Mouse (Mus musculus) hindbrain, embryonic 10.5 days (tissue): ENCODE data around the gene Exo5. TPM values are rescaled to one million over a fixed set of nuclear protein-coding genes. Genes with fewer than 3 reads are reported as not detected.

Experiments
- DNase-seq: peaks from one replicate; pipeline ENCODE4 v3.0.0-alpha.2; 2017; ENCODE audit warnings: low spot score
- H3K27ac ChIP-seq: fragments of 300-500 bp; sonication (generic); 2 replicates; pipeline ENCODE4 v1.5.1; 2016; ENCODE audit warnings: mild to moderate bottlenecking, moderate library complexity
- H3K27me3 ChIP-seq: fragments of 300-500 bp; sonication (generic); 2 replicates; pipeline ENCODE4 v1.6.1; 2016; ENCODE audit warnings: mild to moderate bottlenecking; ENCODE audit not compliant: poor library complexity, insufficient read depth, severe bottlenecking
- H3K36me3 ChIP-seq: fragments of 300-500 bp; sonication (generic); 2 replicates; pipeline ENCODE4 v1.6.1; 2016; ENCODE audit warnings: mild to moderate bottlenecking, moderate library complexity
- H3K4me1 ChIP-seq: fragments of 300-500 bp; sonication (generic); replicated peaks from 2 replicates; pipeline ENCODE4 v1.6.1; 2016; ENCODE audit warnings: mild to moderate bottlenecking
- H3K4me3 ChIP-seq: fragments of 300-500 bp; sonication (generic); 2 replicates; pipeline ENCODE4 v1.5.1; 2016; ENCODE audit warnings: mild to moderate bottlenecking, moderate library complexity
- H3K9me3 ChIP-seq: fragments of 300-500 bp; sonication (generic); 2 replicates; pipeline ENCODE4 v1.6.1; 2016; ENCODE audit warnings: mild to moderate bottlenecking, moderate library complexity
- WGBS: fragments of 180-500 bp; shearing (Covaris S2); methylation state at CpG from one replicate; pipeline ENCODE4 v1.1.7; 2016; 5-methylcytosine and 5-hydroxymethylcytosine counted together
- polyA plus RNA-seq: library from polyadenylated mRNA; unstranded; fragments of >200 nt; fragmentation: Nextera tagmentation; extraction: Ambion mirVana; gene quantifications from 2 replicates; pipeline ENCODE4 v1.2.1, GENCODE M21; 2016

The Exo5 gene
- polyA plus RNA-seq, 1 experiment from 2014 or later: 32.3 TPM

GRCm38 (mm10) chr4:120895226-120895625 lies 29.6 kb downstream of the Exo5 start:
- Histone ChIP-seq H3K4me3 (no peak overlapping the region), H3K27me3 (no peaks in the 10 kb centered on the region), H3K9me3 (no peaks in the 10 kb centered on the region), H3K36me3 (no peaks in the 10 kb centered on the region), H3K4me1 (peaks cover 41% of the 10 kb centered on the region), H3K27ac (no peak overlapping the region)
- 71% methylated on average over 7 of the region's 7 CpGs for WGBS
- no peak for DNase-seq

GRCm38 (mm10) chr4:120894584-120894983 lies 30.2 kb downstream of the Exo5 start:
- Histone ChIP-seq H3K36me3 (no peaks in the 10 kb centered on the region), H3K4me1 (peaks cover 41% of the 10 kb centered on the region), H3K9me3 (no peaks in the 10 kb centered on the region), H3K27me3 (no peaks in the 10 kb centered on the region), H3K4me3 (no peak overlapping the region), H3K27ac (no peak overlapping the region)
- 80% methylated on average over 11 of the region's 11 CpGs for WGBS
- no peak for DNase-seq

- peaks cover 49% of the 10 kb centered on the region for H3K4me1 ChIP-seq
- WGBS: 78% methylated on average over 11 of the region's 11 CpGs
- H3K27ac ChIP-seq: no peak overlapping the region
- H3K4me3 ChIP-seq: no peak overlapping the region
- H3K36me3 ChIP-seq: no peaks in the 10 kb centered on the region
- H3K27me3 ChIP-seq: no peaks in the 10 kb centered on the region
- no peak for DNase-seq
- no peaks in the 10 kb centered on the region for H3K9me3 ChIP-seq
Observed at GRCm38 (mm10) chr4:120893656-120894401, 31.0 kb downstream of the Exo5 start.

GRCm38 (mm10) chr4:120892516-120892915 lies 32.3 kb downstream of the Exo5 start:
- H3K9me3 ChIP-seq: no peaks in the 10 kb centered on the region
- 68% methylated on average over 1 of the region's 1 CpGs for WGBS
- H3K4me1 ChIP-seq: peaks cover 49% of the 10 kb centered on the region
- peak overlapping the region; percentile 41; the same call in 1 of the 2 replicates for H3K27ac ChIP-seq
- no peak overlapping the region for H3K4me3 ChIP-seq
- no peaks in the 10 kb centered on the region for H3K36me3 ChIP-seq
- no peaks in the 10 kb centered on the region for H3K27me3 ChIP-seq
- DNase-seq: no peak

- H3K4me3 ChIP-seq: no peak overlapping the region
- no peaks in the 10 kb centered on the region for H3K36me3 ChIP-seq
- H3K27ac ChIP-seq: peak overlapping the region; percentile 41; the same call in 1 of the 2 replicates
- no peaks in the 10 kb centered on the region for H3K9me3 ChIP-seq
- H3K4me1 ChIP-seq: peaks cover 49% of the 10 kb centered on the region
- DNase-seq: no peak
- H3K27me3 ChIP-seq: no peaks in the 10 kb centered on the region
Observed at GRCm38 (mm10) chr4:120891960-120892359, 32.9 kb downstream of the Exo5 start.

GRCm38 (mm10) chr4:120890754-120891440 lies 33.9 kb downstream of the Exo5 start:
- H3K27ac ChIP-seq: peak overlapping the region; percentile 70
- WGBS: 64% methylated on average over 11 of the region's 11 CpGs
- H3K36me3 ChIP-seq: no peaks in the 10 kb centered on the region
- peak; percentile 41 for DNase-seq
- no peaks in the 10 kb centered on the region for H3K27me3 ChIP-seq
- peaks cover 50% of the 10 kb centered on the region for H3K4me1 ChIP-seq
- no peak overlapping the region for H3K4me3 ChIP-seq
- H3K9me3 ChIP-seq: no peaks in the 10 kb centered on the region

- Histone ChIP-seq H3K36me3 (no peaks in the 10 kb centered on the region), H3K4me3 (no peak overlapping the region), H3K27me3 (no peaks in the 10 kb centered on the region), H3K9me3 (no peaks in the 10 kb centered on the region), H3K27ac (peak overlapping the region; percentile 19), H3K4me1 (peaks cover 50% of the 10 kb centered on the region)
- WGBS: 67% methylated on average over 8 of the region's 8 CpGs
- DNase-seq: no peak
Observed at GRCm38 (mm10) chr4:120888884-120889283, 35.9 kb downstream of the Exo5 start.

GRCm38 (mm10) chr4:120887381-120888112 lies 37.3 kb downstream of the Exo5 start:
- Histone ChIP-seq H3K4me3 (no peak overlapping the region), H3K4me1 (peaks cover 46% of the 10 kb centered on the region), H3K9me3 (no peaks in the 10 kb centered on the region), H3K27me3 (no peaks in the 10 kb centered on the region), H3K36me3 (no peaks in the 10 kb centered on the region), H3K27ac (no peak overlapping the region)
- 30% methylated on average over 8 of the region's 8 CpGs for WGBS
- peak; percentile 63 for DNase-seq

- no peaks in the 10 kb centered on the region for H3K36me3 ChIP-seq
- 85% methylated on average over 5 of the region's 5 CpGs for WGBS
- no peak overlapping the region for H3K4me3 ChIP-seq
- H3K9me3 ChIP-seq: no peaks in the 10 kb centered on the region
- no peaks in the 10 kb centered on the region for H3K27me3 ChIP-seq
- no peak for DNase-seq
- H3K4me1 ChIP-seq: peaks cover 46% of the 10 kb centered on the region
- H3K27ac ChIP-seq: no peak overlapping the region
Observed at GRCm38 (mm10) chr4:120886811-120887210, 38.0 kb downstream of the Exo5 start.

GRCm38 (mm10) chr4:120886131-120886530 lies 38.7 kb downstream of the Exo5 start:
- DNase-seq: no peak
- no peaks in the 10 kb centered on the region for H3K9me3 ChIP-seq
- H3K36me3 ChIP-seq: no peaks in the 10 kb centered on the region
- no peak overlapping the region for H3K4me3 ChIP-seq
- H3K4me1 ChIP-seq: peaks cover 47% of the 10 kb centered on the region
- WGBS: 46% methylated on average over 4 of the region's 4 CpGs
- no peaks in the 10 kb centered on the region for H3K27me3 ChIP-seq
- H3K27ac ChIP-seq: no peak overlapping the region

- H3K9me3 ChIP-seq: no peaks in the 10 kb centered on the region
- H3K4me3 ChIP-seq: no peak overlapping the region
- no peaks in the 10 kb centered on the region for H3K27me3 ChIP-seq
- 58% methylated on average over 13 of the region's 13 CpGs for WGBS
- H3K4me1 ChIP-seq: peaks cover 46% of the 10 kb centered on the region
- no peak overlapping the region for H3K27ac ChIP-seq
- DNase-seq: no peak
- no peaks in the 10 kb centered on the region for H3K36me3 ChIP-seq
Observed at GRCm38 (mm10) chr4:120885208-120886120, 39.4 kb downstream of the Exo5 start.

- H3K27me3 ChIP-seq: no peaks in the 10 kb centered on the region
- H3K27ac ChIP-seq: peak overlapping the region; percentile 35
- peaks cover 49% of the 10 kb centered on the region for H3K4me1 ChIP-seq
- H3K4me3 ChIP-seq: no peak overlapping the region; the same call in 1 of the 2 replicates
- peak; percentile 55 for DNase-seq
- 38% methylated on average over 5 of the region's 5 CpGs for WGBS
- no peaks in the 10 kb centered on the region for H3K9me3 ChIP-seq
- no peaks in the 10 kb centered on the region for H3K36me3 ChIP-seq
Observed at GRCm38 (mm10) chr4:120882002-120882625, 42.7 kb downstream of the Exo5 start.
